In the genomic region with DNA sequence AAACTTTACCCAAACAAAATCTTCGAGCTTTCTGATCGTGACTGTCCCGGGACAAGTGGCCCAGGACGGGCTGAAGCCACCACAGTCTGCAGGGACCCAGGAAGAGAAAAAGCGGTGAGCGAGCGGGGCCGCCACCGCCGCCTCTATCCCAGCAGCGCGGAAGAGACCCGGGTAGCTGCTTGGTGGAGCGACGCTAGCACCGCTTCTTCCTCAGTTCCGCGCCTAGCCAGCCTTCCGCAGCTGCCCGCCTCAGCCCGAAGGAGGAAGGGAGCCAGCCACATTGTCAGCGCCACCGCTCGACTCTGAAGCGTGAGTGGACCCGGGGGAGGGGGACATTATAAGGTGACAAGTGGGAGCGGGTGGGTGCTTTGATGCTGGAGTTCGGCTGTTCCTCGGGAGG, we compare ENCODE assay signal across 8 mouse cellular contexts. TPM values are rescaled to one million over a fixed set of nuclear protein-coding genes. Genes with fewer than 3 reads are reported as not detected.
DNase-seq lines count a peak whose midpoint lies in the region; ATAC-seq and TF ChIP-seq lines count a peak whose summit lies in the region.

No protein-coding gene starts in this region.

- no peak for ATAC-seq in forebrain, embryonic 15.5 days (replicated peaks)

- H3K36me3 ChIP-seq in ES-E14 (ENCODE audit: control insufficient read depth, insufficient read depth, low read length, poor library complexity, severe bottlenecking), result no peaks in the 10 kb centered on the region
- H3K36me3 ChIP-seq in forebrain, embryonic 15.5 days, result no peaks in the 10 kb centered on the region

- no peaks in the 10 kb centered on the region for H3K9me3 ChIP-seq in ES-E14 (ENCODE audit: control insufficient read depth, insufficient read depth, low read depth, low read length)
- H3K9me3 ChIP-seq in forebrain, embryonic 15.5 days, result no peaks in the 10 kb centered on the region

- no peaks in the 10 kb centered on the region for H3K27me3 ChIP-seq in forebrain, embryonic 15.5 days

- H3K27ac ChIP-seq in ES-E14 (ENCODE audit: insufficient read depth, low read depth, low read length, poor library complexity, severe bottlenecking), result no peak overlapping the region
- H3K27ac ChIP-seq in forebrain, embryonic 15.5 days (replicated peaks), result peak overlapping the region; percentile 97

- H3K4me2 ChIP-seq in forebrain, embryonic 15.5 days (replicated peaks), result peak overlapping the region; percentile 99

- WGBS in forebrain, embryonic 15.5 days, result 0% methylated on average over 29 of the region's 29 CpGs

- peak overlapping the region; percentile 94 for H3K9ac ChIP-seq in ES-E14 (ENCODE audit: insufficient read depth, low read depth, low read length, poor library complexity, severe bottlenecking)
- peak overlapping the region; percentile 86 for H3K9ac ChIP-seq in forebrain, embryonic 15.5 days (replicated peaks)

- H3K4me1 ChIP-seq in ES-E14 (ENCODE audit: control insufficient read depth in 2 of 2, insufficient read depth in 2 of 2, low read length in 2 of 2, poor library complexity in 1 of 2), result peaks cover 2 to 7% of the 10 kb centered on the region in 2 experiments; a peak in 3 of 4 replicates
- H3K4me1 ChIP-seq in forebrain, embryonic 15.5 days, result peaks cover 35% of the 10 kb centered on the region

- peak overlapping the region; percentile 90 to 98 for H3K4me3 ChIP-seq in ES-E14 (ENCODE audit: insufficient read depth in 1 of 2, low read depth in 1 of 2, low read length in 2 of 2, poor library complexity in 1 of 2, severe bottlenecking in 1 of 2)
- peak overlapping the region; percentile 87 for H3K4me3 ChIP-seq in forebrain, embryonic 15.5 days

- DNase-seq in ES-E14 (ENCODE audit: low read depth, low spot score), result no peak
- peak; percentile 41 for DNase-seq in c-Kit-positive CD71-negative TER-119-negative erythroid progenitor cells, embryonic 14.5 days (ENCODE audit: low read depth)
- peak; percentile 49 for DNase-seq in heart, postnatal 4 days
- peak; percentile 38 to 52 for DNase-seq in layer of hippocampus, postnatal 10 days (ENCODE audit: low spot score in 2 of 2)
- peak; percentile 64 for DNase-seq in lung, postnatal 10 days
- peak; percentile 38 for DNase-seq in ovary, postnatal 36 days (ENCODE audit: low spot score)
- DNase-seq in thymus, postnatal 36 days, result peak; percentile 71 to 83

- in situ Hi-C loops in ES-E14 (cut with MboI; ENCODE audit: low sequenced_read_pairs in 2 of 2, unreplicated experiment in 2 of 2), result no loop called here

TF ChIP-seq in ES-E14, 5 proteins besides CTCF, POLR2A, EP300 and RAD21:
- TF ChIP-seq HCFC1 (IDR thresholded peaks at IDR 0.05; ENCODE audit: borderline replicate concordance, insufficient read depth, low read length) (no peak), MAFK (IDR thresholded peaks at IDR 0.05; ENCODE audit: insufficient read depth, low read depth, low read length) (no peak), ZC3H11A (IDR thresholded peaks at IDR 0.05; ENCODE audit: borderline replicate concordance, low read depth, low read length) (no peak), ZNF384 (IDR thresholded peaks at IDR 0.05; ENCODE audit: low read depth, low read length) (no peak), CHD2 (IDR thresholded peaks at IDR 0.05; ENCODE audit: low read depth, low read length) (no peak)

RNA-seq across cellular contexts. Expression of a gene that starts 0.4 kb away (rescaled TPM):
- total RNA-seq in ES-E14 (2012; rRNA removed), result 29.7 and 35.1 TPM in 2 replicates
- polyA plus RNA-seq in forebrain, embryonic 15.5 days (2015; fragmentation: Nextera tagmentation; extraction: Ambion mirVana), result 33.2 and 37.6 TPM in 2 replicates
- 10 to 100 TPM; 41.9 to 45.6 TPM for total RNA-seq in heart, postnatal 4 days (2021)
- 100 to 1,000 TPM; 119 to 127 TPM for total RNA-seq in layer of hippocampus, postnatal 10 days (2021)
